Mouse (Mus musculus) brain, adult 2 months (tissue): Measurements from ENCODE around the gene Ptprh.

ENCODE experiments used
- DNase-seq: peaks from one replicate; pipeline ENCODE4 v3.0.0; 2011; ENCODE audit warnings: low read depth, low spot score

Gene Ptprh

GRCm38 (mm10) chr7:4501558-4502397 lies 102.1 kb downstream of the Ptprh start, which contains the start of gene Ppp1r12c:
Gene Ppp1r12c (minus strand): TSS chr7:4501680.
- DNase-seq, result peak; percentile 98

GRCm38 (mm10) chr7:4500892-4501471 lies 102.9 kb downstream of the Ptprh start:
- peak; percentile 56 for DNase-seq

GRCm38 (mm10) chr7:4499034-4499433 lies 104.8 kb downstream of the Ptprh start:
- no peak for DNase-seq
